Mouse (Mus musculus) heart, postnatal 10 days (tissue): ENCODE results near the gene Flt3l. TPM values are rescaled to one million over a fixed set of nuclear protein-coding genes. Genes with fewer than 3 reads are reported as not detected.
"Not testable (repeated sequence)": the region's sequence is repeated elsewhere in the genome, so short reads cannot be mapped to it uniquely, and the experiment has no call there.

ENCODE experiments used
- DNase-seq, 2 experiments: peaks; one replicate each; pipeline ENCODE4 v3.0.0; 2021
- intact Hi-C: fragments of 180-260 bp; cut with DNase I; formaldehyde crosslinking; loops from one replicate; pipeline ENCODE4 v1.15.1; 2025
- total RNA-seq, 2 experiments: library from RNA; stranded (reverse); gene quantifications; 2 replicates each; pipeline ENCODE4 v1.2.3; 2021

Gene Flt3l
- total RNA-seq, 2 experiments from 2014 or later: 5.7 to 6.5 TPM

GRCm38 (mm10) chr7:45126147-45126843, 9.9 kb downstream of the Flt3l start:
- intact Hi-C loops: no loop called here
- no peak for DNase-seq

- DNase-seq, intact Hi-C loops: not testable (repeated sequence)
Observed at GRCm38 (mm10) chr7:45125649-45126048, 10.6 kb downstream of the Flt3l start.

- DNase-seq: no peak
- intact Hi-C loops: no loop called here
Observed at GRCm38 (mm10) chr7:45125144-45125600, 11.1 kb downstream of the Flt3l start.

DNA sequence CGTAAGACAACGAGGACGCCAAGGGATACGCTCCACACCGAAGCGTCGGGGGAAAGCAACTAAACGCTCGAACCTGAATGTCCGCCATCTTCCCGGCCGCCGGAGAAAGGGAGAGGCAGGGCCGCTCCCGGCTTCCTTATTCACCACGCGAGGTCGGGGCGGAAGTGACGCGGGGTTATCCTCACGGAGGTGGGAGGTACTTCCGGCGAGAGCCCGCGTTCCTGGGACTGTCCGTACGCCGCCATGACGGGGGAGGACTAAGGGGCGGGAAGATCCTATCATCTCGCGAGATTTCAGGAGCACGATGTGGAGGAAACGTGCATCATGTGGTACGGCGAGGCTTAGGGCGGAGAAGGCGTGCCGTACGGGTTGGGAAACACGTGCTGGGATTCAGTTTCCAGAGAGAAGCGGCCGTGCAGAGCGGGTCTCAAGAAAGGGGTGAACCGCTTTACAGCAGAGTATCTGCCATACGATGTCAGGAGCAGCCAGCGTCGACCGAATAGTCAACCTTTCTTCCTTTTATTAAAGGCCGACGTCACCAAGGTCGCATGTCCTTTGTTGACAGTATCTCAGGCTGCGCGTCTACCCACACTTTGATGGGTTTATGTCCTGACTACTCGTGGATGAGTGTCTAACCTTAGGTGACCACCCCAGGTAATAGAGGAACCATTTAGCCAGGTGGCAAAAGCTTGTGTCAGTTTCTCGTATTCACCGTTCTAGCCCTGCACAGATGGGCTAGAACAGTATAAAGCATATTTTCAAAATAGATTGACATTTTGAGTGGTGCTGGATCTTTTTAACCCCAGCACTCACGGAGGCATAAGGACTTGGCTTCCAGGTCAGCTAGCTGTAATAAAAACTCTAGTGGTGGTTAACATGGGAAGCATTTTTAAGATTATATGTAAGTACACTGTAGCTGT, 11.7 kb downstream of the Flt3l start, which contains the start of gene Rps11:
TSS of gene Rps11 (minus strand) at position 216 of the 920 bp plus-strand sequence.
- peak; percentile 99 for DNase-seq
- intact Hi-C loops: loop anchor here (5.0 kb wide), 1 partner anchor 42 kb away; no protein-coding TSS in a partner anchor

- intact Hi-C loops: loop anchor here (5.0 kb wide), 1 partner anchor 41 kb away; no protein-coding TSS in a partner anchor
- DNase-seq: no peak
Observed at GRCm38 (mm10) chr7:45123186-45123570, 13.1 kb downstream of the Flt3l start.

DNA sequence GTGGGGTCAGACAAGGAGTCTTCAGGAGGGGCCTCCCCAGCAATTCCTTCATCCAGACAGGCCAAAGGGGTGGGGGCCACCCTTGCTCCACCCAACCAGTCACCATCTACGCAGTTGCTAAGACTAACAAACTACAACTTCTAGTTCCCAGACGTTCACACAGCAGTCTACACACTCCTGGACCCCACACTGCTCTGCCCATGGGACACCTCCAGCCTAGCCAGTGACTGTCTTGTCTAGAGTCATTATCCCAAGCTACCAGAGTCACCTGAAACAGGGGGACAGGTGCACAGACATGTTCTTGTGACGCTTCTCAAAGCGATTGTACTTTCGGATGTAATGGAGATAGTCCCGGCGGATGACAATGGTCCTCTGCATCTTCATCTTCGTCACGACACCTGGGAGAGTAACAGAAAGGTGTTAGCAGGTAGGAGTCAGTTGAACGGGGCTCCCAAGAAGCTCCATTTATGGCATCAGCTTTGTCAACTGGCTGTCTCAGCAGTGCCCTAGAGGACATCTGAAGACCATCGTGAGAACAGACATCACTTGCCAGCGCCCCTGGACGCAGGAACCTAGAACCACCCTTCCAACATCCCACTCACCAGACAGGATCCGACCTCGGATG, 13.6 kb downstream of the Flt3l start:
- DNase-seq: no peak
- intact Hi-C loops: loop anchor here (5.0 kb wide), 1 partner anchor 40 kb away; no protein-coding TSS in a partner anchor

GRCm38 (mm10) chr7:45121966-45122365, 14.3 kb downstream of the Flt3l start:
- intact Hi-C loops: loop anchor here (5.0 kb wide), 1 partner anchor 40 kb away; no protein-coding TSS in a partner anchor
- DNase-seq: no peak

DNA sequence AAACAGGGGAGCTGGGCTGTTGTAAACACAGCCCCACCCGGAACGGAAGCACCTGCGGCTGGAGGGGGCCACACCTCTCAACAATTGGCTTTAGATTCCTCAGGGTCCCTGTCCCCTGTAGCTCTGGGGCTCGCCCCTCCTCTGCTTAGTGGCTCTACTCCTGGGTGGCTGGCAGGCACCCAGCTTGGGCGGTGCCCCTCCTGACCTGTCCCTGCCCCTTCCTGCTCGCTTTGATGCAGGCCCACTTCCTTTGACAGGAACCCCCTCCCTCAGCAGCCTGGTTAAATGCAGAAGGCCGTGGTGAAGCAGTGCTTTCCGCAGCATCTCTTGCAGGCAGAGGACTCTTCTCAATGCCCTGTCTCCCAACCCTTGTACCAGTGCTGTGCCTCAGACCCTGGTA, 14.8 kb downstream of the Flt3l start:
- intact Hi-C loops: loop anchor here (5.0 kb wide), 1 partner anchor 39 kb away; no protein-coding TSS in a partner anchor
- DNase-seq: peak; percentile 56 to 63

DNA sequence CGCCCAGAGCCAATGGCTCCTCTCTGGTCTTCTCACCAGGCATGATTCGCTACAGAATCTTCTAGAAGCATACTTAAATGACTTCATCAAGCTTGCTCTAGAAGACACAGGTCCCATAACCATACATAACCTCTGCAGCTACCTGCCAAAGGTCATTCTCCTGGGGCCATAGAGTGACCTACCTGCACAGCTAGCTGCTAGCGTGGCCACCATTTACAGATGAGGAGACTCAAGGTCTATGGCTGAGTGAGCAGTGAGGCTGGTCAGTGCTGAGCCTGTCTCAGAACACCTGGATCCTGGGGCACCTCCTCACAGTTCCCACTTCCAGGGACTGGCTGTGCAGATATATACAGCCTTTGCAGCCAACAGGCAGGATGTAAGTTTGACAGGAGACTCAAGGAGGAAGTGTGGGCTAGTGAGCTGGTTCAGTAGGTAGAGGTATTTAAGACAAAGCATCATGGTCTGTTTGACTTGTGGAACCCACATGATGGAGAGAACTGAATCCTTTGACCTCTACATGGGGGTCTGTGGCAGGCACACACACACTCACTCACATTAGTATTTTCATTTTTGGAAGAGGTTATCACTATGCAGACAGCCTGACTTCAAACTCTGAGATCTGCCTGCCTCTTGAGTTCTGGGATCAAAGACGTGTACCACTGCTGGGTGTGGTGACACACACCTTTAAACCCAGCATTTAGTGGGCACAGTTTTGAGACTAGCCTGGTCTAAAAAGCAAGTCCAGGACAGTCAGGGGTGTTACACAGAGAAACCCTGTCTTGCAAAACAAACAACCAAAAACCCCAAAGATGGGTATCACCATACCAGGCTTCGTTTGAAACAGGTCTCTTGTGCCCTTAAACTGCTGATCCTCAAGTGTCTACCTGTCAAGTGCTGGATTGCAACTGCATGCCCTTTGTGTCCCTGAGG, 16.2 kb downstream of the Flt3l start:
- DNase-seq: no peak
- intact Hi-C loops: loop anchor here (2.0 to 5.0 kb wide), 2 partner anchors 15 to 38 kb away; no protein-coding TSS in a partner anchor

GRCm38 (mm10) chr7:45118336-45118735, 17.9 kb downstream of the Flt3l start:
- DNase-seq: no peak
- intact Hi-C loops: loop anchor here (2.0 kb wide), 1 partner anchor 14 kb away; no protein-coding TSS in a partner anchor

DNA sequence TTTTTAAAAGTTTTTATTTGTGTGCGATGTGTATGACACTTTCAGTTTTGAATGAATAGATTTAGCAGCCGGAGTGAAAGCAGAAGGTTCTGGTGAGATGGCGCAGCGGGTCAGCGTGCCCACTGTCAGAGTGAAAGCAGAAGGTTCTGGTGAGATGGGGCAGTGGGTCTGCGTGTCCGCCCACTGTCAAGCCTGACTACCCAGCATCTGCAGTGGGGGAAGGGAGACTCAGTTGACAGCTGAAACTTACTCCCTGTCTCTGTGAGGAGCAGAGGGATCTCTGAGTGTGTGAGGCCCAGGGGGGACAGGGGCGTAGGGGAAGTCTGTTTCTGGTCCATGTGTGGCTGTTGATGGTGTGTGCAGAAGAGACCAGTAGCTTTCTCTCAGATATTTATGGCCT, 18.7 kb downstream of the Flt3l start:
- no peak for DNase-seq
- intact Hi-C loops: no loop called here

GRCm38 (mm10) chr7:45113476-45113875, 22.8 kb downstream of the Flt3l start:
- DNase-seq: no peak

GRCm38 (mm10) chr7:45112529-45112928, 23.7 kb downstream of the Flt3l start:
- intact Hi-C loops: no loop called here
- DNase-seq: no peak

More at GRCm38 (mm10) chr7:45113476-45113875, 22.8 kb downstream of the Flt3l start:
- intact Hi-C loops: no loop called here

- intact Hi-C loops: no loop called here
- DNase-seq: no peak
Observed at GRCm38 (mm10) chr7:45111940-45112339, 24.3 kb downstream of the Flt3l start.

GRCm38 (mm10) chr7:45110089-45110488, 26.1 kb downstream of the Flt3l start:
- intact Hi-C loops, DNase-seq: not testable (repeated sequence)

- DNase-seq: no peak
- intact Hi-C loops: no loop called here
Observed at GRCm38 (mm10) chr7:45107052-45107645, 29.1 kb downstream of the Flt3l start.

DNA sequence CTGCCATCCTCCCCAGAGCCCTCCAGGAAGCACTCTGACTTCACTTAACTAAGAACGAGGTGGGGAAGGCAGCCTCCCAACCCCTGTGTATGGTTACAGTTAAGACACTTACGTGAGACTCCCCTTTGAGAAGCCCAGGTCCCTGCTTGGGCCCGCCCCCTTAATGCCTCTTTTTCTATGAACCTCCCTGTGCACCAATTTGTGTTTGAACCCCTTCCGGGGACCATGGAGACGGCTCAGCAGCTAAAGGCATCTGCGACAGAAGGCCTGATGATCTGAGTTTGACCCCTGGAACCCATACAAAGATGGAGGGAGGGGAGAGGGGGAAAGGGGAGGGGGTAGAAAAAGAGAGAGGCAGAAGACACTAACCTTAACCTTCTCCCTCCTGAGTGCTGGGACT, 29.8 kb downstream of the Flt3l start:
- DNase-seq: no peak
- intact Hi-C loops: no loop called here

GRCm38 (mm10) chr7:45105491-45105890, 30.7 kb downstream of the Flt3l start:
- intact Hi-C loops: loop anchor here (2.0 kb wide), 1 partner anchor 13 kb away; no protein-coding TSS in a partner anchor

GRCm38 (mm10) chr7:45104941-45105340, 31.3 kb downstream of the Flt3l start:
- intact Hi-C loops: loop anchor here (2.0 kb wide), 1 partner anchor 14 kb away; no protein-coding TSS in a partner anchor
- no peak for DNase-seq

More at GRCm38 (mm10) chr7:45105491-45105890, 30.7 kb downstream of the Flt3l start:
- DNase-seq: no peak
